Mouse (Mus musculus): ENCODE measurements around the gene Dnaja3.
"Not testable (repeated sequence)": the region's sequence is repeated elsewhere in the genome, so short reads cannot be mapped to it uniquely, and the experiment has no call there.

Gene Dnaja3

DNA sequence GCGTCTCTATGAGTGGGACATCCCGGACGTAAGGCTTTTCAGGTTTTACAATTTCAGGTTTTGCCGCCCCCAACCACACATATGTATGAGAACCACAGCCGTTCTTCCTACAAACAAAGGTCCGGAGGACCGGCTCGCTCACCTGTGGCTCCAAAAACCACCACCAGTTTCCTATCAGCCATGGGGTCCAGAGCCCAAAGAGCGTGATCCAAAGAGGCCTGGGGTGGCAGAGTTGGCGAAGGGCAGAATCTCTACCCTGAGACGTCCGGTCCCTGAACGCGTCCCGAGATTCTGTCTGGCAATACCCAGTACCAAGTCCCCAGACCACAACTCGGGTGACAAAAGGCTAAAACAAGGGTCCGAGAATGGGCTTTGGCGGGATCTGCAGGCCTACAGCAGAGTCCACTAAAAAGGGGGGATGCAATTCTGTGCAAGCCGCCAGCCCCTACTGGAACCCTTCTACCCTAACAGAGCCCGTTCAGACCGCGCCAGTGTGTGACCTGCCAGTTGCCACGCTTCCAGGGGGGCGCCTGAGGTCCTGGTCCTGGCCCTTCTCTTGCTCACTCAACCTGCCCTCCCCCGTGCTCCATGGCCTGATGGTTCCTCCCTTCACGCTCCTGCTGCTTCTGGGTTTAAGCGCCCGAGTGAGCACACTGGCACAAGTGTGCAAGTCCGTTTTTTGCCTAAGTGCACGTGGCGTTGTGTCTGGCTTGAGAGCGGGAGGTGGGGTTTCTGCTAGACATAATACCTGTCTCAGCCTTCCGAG, 79.1 kb downstream of the Dnaja3 start, which contains the start of gene Nmral1:
Nmral1 (minus strand) TSS at position 604 of the 766 bp plus-strand sequence.
- in situ Hi-C loops (cut with MboI, MseI), result no loop called here

DNA sequence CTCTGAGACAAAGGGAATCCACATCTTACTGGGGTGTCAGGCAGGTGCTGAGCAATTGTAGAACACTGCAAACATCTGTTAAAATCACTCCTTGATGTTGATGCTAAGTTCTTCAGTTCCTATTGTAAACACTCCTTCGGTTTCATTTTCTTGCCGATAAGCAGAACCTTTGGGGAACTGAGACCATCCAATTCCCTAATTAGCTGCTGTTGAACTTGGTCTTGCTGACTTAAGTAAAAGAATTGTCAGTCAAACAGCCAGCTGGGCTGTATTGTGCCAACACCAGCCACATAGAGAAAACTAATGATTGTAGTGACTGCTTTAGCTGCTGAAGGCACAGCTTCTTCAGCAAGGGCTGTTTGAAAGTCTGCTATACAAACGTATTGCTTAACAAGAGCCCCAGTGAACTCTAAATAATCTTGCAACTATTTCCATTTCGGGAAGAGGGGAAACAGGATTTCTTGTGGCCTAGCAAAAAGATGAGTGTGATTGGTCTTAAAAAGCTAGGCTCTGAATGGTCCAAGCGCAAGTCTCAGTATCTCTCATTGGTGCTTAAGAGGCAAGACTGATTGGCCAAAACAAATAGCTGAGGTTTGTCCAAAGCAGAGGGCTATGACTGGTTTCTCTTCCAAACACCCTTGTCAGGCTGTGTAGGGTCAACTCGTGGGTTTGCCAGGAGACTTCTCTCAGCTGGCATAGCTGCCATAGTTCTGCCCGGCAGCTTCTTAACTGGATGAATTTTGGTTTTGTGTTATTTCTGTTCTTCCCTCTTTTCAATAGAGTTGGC, 82.5 kb downstream of the Dnaja3 start:
- in situ Hi-C loops (cut with MboI, MseI), result no loop called here

DNA sequence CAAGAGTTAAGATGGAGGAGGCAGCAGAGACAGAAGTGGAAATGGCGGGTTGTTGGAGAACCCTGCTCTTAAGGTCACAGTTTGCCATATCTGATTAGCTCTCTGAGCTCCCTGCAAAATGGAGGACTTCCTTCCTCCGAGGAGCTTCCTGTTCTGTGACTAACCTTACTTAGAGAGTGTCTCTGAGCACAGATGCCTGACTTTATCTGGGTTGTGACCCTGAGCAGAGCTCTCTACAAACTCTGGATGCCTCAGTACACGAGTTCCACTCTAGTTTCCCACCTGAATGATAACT, 83.1 kb downstream of the Dnaja3 start:
- in situ Hi-C loops (cut with MboI, MseI), result no loop called here

DNA sequence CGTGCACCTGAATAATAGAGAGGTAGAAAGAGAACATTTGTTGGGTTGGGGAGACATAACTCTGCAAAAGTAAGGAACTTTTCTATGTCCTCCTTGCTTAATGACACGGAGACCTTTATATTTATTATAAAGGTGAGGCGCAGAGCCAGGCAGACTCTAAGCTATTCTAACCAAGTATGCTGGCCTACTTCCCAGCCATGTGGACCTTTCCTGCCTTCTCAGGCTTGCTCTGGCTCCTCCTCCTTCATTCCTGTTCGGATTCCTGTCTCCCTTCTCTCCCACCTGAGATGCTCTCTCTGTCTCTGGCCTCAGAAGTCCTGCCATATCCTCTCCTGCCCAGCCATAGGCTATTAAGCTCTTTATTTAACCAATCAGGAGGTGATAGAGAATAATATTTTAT, 85.5 kb downstream of the Dnaja3 start:
- in situ Hi-C loops (cut with MboI, MseI), result no loop called here

DNA sequence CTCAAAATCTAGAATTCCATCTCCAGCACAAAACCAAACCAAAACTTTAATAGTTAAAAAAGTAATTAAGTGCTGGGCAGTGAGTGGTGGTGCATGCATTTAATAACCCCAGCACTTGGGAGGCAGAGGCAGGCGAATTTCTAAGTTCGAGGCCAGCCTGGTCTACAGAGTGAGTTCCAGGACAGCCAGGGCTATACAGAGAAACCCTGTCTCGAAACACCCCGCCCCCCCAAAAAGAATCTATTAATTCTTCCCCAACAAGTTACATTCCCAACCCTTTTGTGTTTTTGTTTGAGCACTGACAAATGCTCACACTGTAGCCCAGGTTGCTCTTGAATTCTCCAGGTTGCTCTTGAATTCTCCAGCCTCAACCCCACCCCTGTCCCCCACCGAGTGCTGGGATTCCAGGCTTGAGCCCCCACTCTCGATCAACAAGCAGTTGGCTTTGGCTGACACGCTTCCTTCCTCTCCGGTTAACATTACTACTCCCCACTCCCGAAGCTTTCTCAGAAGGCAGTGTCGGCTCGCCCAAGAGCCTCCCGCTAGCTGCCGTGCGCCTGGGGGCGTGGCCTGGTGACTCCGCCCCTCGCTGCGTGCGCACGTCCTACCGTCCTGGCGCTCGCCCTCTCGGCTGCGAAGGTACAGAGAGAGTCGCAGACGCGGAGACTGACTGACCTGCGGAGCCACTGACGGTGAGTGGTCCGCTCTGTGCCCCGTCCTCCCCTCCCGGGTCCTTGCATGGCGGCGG, 86.2 kb downstream of the Dnaja3 start, which contains the start of gene Hmox2:
Hmox2 (plus strand) TSS at position 582 of the 748 bp plus-strand sequence.
- in situ Hi-C loops (cut with MboI, MseI), result no loop called here

DNA sequence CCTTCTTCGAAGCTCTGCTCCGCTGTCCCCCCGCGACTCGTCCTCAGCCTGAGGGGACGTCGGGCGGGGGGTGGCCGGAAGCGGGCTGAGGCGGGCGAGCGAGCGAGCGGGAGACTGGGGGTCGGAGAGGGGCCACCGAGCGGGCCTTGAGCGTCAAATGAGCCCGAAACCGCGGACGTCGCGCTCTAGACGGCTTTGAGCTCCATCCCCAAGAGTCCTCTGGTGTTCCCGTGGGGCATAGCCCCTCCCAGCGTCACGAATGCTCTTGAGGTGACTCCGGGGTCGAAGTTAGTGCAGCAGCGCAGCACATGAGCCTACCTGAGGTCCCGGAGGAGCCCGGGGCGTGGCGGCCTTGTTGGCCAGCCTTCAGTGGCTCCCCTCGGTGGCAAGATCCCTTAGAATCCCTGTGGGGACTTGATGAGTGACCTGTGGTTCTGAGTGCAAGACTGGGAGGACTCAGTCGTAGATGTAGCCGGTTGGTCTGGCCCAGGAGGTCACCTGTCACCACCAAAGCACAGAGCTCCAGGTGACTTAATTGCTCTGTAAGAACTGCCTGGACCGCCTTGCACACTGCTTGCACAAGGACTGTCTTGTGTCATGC, 86.8 kb downstream of the Dnaja3 start:
- in situ Hi-C loops (cut with MboI, MseI), result no loop called here

DNA sequence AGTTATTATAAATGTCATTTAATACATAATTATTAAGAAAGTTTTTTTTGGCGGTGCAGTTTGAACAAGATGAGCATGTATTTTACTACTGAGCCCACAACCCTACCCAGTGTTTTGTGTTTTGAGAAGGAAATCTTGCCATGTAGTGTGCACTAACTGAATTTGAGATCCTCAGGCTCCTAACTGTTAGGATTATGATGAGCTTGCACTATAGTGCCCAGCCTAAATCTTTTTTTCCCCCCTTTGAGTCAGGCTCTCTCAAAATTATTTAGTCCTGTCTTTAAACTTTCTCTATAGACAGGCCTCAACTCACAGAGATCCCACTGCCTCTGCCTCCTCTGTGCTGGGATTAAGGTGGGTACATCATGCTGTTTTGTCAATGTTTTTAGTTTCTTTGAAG, 87.7 kb downstream of the Dnaja3 start:
- in situ Hi-C loops (cut with MboI, MseI), result no loop called here

DNA sequence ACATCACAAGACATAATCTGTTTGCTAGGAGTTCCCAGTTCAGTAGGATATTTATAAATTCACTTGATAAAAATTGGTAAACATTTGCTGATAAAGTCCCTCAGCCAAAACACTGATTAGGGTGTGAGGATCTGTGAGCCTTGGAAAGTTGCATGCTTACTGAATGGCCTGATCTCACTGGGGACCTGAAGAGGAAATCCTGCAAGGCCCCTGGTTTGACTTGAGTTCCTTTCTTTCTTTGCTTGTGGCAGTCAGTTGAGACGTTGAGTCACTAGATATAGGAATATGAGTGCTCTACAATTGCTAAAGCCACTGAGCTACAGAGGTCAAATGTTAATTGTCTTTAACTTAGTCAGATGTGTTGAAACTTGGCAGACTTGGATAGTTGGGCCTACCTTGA, 88.2 kb downstream of the Dnaja3 start:
- in situ Hi-C loops (cut with MboI, MseI), result no loop called here

DNA sequence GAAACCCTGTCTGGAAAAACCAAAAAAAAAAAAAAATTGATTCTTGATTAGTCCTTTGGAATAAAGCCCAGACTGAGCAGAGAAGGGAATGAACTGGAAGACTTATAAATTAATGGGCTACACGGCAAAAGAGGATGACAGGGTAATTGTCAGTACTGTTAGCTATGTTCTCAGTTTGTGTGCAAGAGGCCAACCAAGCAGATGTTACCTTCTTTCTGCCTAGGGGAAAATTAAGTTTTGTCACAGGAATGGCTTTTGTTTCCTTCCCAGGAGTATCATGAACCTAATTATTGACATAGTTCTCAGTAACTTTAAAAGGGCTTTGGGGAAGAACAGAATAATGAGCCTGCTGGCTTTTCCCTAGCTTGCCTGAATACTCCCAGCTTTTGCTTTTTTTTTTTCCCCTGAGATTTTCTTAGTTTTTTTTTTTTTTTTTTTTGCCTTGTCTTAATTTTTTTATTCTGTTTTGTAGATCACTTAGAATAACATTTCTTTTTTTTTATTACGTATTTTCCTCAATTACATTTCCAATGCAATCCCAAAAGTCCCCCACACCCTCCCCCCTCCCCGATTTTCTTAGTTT, 91.1 kb downstream of the Dnaja3 start:
- in situ Hi-C loops (cut with MboI, MseI), result loop anchor here (10.0 kb wide), 1 partner anchor 966 kb away; no protein-coding TSS in a partner anchor

DNA sequence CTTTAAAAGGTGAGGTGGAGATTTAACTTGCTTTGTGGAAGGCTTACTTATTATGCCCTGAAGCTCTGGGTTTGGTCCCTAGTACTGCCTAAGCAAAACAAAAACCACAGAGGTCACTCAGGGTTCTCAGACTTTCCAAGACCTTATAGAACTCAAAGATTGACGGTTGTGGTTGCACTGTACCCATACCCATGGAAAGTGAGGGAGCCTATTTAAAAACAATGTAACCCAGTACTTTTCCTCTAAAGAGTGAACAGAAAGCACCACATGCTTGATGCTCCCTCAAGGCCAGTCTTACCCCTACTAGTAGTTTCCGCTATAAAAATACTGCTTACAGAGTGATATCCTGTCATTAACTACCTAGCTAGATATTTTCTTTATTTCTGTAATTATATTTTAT, 96.5 kb downstream of the Dnaja3 start:
- in situ Hi-C loops (cut with MboI, MseI), result loop anchor here (10.0 kb wide), 1 partner anchor 971 kb away; no protein-coding TSS in a partner anchor

DNA sequence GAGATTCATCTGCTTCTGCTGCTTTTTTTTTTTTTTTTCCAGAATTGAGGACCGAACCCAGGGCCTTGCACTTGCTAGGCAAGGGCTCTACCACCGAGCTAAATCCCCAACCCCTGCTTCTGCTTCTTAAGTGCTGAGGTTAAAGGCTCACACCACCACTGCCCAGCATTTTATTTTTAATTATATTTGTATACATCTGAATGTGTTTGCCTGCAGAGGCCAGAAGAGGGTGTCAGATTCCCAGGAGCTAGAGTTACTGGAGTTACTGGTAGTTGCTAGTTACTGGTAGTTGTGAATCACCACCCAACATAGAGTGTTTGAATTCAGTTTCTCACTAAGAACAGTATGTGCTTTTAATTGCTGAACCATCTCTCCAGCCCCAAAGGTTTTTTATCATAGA, 100.2 kb downstream of the Dnaja3 start:
- in situ Hi-C loops (cut with MboI, MseI), result loop anchor here (10.0 kb wide), 1 partner anchor 975 kb away; no protein-coding TSS in a partner anchor

DNA sequence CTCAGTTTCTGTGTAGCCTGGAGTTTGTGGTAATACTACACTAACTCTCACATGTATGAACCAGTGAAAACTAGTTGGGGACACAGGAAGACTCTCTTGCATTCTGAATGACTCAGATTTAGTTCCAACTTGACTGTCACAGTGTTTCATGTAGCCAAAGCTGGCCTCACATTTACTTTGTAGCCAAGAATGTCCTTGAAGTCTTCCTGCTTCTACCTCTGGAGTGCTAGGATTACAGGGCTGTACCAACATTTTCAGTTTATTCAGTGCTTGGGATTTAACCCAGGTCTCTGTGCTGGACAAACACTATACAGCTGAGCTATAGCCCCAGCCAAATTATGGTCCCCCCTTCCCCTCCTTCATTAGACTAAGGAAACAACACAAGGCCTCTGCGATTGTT, 102.4 kb downstream of the Dnaja3 start:
- in situ Hi-C loops (cut with MboI, MseI), result no loop called here

DNA sequence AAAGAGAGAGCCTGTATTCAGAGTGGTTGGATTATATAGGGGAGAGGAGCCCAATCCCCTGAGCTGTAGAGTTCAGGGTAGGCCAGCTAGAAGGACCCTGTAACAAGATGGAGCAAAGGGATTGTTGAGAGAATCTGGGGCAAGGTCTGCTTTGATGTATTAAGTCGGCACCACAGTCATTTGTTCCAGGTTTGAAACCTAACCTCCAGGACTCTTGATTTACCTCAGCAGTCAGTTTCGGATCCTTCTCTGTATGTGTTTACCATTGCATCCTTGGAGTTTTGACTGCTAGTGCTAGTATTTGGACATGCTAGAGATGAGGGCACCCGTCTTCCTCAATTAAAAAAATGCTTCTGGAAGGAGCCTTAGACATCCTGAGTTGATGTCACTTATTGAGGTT, 112.4 kb downstream of the Dnaja3 start:
- in situ Hi-C loops (cut with MboI, MseI), result no loop called here

DNA sequence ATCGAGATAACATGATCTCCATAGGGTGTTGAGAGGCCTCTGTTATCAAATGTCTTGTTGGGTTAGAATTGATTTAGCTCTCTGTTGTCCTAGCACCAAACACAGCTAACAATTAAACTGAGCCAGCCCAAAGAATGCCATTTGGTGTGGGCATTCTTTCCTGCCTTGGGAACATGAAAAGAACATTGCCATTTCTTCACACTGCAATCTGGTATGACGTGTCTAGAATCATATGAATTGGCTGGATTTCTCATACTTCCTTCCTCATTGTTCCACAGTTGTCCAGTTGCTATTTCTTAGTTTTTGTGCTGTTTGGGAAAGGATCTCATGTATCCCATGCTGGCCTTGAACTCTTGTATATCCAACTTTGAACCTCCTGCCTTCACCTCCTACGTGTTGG, 114.3 kb downstream of the Dnaja3 start:
- in situ Hi-C loops (cut with MboI, MseI), result no loop called here

DNA sequence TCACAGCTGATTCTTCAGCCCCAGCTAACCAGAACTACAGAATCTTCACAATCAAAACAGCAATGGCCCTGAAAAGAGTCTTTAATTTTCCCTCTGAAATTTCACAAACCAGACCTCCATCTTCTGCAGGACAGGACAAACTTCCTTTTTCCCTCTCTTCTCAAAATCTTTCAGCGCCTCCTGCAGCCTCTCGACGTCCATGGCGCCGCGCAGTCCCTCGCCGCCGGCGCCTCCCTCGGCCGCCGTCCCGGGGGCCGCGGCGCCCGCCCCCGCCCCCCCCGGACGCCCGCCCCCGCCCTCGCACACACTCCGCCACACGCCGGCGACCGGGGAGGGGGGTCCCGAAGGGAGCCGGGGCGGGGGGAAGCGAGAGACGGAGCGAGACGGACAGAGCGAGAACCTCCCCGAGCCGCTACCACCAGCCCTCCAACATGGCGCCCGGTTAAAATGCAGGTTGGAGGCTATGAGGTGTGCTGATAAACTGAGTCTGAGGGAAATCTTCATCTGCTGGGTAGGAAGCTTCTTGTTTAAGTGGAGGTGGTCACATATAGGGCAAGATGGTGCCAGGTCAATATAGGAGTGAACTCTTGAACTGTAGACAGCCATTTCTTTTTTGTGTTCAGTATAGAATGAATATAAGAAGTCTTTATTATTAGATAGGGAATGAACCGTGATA, 117.0 kb downstream of the Dnaja3 start:
- in situ Hi-C loops (cut with MboI, MseI), result not testable (repeated sequence)

All from T-helper 1 cell (primary cell).